Mouse (Mus musculus) heart, postnatal 14 days (tissue): ENCODE measurements around the gene Mc3r. TPM values are rescaled to one million over a fixed set of nuclear protein-coding genes. Genes with fewer than 3 reads are reported as not detected.

Experiments
- DNase-seq, 2 experiments: peaks; one replicate each; pipeline ENCODE4 v3.0.0; 2021 to 2022
- intact Hi-C: fragments of 180-260 bp; cut with DNase I; formaldehyde crosslinking; loops from one replicate; pipeline ENCODE4 v1.15.1; 2025
- long read RNA-seq, 2 experiments: library from polyadenylated mRNA; stranded (forward); transcript quantifications; one replicate each; pipeline ENCODE4 v2.0.0; 2021
- total RNA-seq, 2 experiments: library from RNA; stranded (reverse); gene quantifications; 2 replicates each; pipeline ENCODE4 v1.2.3; 2021

Mc3r gene
- total RNA-seq = not detected
- long read RNA-seq, experiment 1 = 0 reads
- long read RNA-seq, experiment 2 = 0 reads

DNA sequence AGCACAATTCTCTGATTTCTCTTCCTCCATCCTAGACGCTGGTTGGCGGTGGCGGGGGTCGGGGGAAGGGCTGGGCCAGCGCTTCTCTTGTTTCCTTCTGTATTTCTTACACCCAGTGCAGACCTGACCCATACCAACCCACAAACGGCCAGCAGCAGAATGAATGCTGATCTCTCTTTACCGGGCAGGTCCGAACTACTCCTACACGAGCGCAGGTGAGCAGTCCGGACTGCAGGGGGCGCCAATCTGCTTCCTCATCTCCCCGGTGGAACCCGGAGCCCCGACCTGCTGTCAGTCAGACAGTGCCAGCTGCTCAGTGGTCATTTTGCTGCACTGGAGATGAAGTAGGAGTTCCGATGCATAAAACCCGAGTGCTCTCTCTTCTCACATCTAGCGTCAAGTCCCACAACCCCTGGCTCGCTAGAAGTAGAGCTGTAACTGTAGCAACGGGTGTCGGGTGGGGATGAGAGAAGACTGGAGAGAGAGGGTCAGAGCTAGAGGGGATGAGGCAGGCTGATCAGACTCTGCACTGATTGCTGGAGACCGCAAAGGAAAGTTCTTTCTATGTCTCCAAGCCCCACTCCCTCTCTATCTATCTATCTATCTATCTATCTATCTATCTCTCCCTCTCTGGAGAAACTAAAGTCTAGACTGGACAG lies at the start of gene Mc3r:
Gene Mc3r (plus strand): TSS at position 387 of the 659 bp plus-strand sequence.
- intact Hi-C loops = no loop called here
- peak; percentile 10 to 17 for DNase-seq

DNA sequence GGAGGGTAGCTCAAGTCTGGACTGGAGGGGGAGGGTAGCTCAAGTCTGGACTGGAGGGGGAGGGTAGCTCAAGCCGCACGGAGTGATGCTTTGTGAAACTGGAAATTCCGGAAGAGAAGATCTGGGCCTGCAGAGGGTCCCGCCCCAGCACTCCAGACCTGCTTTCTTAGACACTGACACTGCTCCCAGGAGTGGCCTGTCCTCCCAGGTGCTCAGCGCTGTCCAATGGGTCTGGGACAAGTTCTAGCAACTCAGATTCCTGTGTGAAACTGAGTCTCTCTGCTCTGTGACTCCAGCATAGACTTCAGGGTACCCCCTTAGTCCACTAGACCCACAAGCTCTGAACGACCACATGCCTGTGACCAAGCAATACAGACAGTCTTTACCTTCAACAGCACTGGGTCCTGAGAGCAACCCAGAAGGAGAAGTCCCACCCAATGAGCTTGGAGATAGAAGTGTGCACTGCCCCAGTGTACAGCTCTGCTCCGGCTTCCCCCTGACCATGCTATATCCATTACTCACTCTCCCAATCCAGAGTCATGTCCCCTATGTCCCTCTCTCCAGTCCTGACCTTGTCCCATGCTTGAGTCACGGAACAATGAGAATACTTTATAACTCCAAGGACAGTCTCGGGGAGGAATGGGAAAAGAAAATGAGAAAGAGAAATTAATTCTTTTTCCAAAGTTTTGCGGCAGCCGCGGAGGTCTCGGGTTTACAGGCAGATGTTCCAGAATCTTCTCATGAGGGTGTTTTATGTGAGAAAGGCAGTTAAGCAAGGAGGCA lies 46.1 kb upstream of the Mc3r start:
- no peak for DNase-seq
- intact Hi-C loops = no loop called here

DNA sequence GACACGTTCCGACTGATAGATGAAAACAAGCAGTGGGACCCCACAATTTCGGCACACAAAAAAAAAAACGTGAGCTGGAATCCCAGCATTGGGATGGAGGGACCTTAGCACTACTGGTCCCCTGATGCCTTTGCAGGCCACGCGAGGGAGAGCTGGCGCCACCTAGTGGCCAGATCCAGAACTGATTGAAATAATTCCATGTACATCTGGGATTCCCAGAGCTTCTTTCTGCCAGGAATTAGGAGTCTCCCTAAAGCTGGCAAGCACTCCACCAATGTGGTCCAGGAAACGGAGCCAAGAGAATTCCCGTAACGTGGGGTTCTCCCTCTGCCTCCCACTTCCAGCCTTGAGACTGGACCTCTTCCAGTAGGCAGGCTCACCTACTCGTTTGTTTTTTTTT lies 41.3 kb upstream of the Mc3r start:
- peak; percentile 74 to 86 for DNase-seq
- intact Hi-C loops = loop anchor here (2.0 kb wide), 1 partner anchor 1296 kb away; no protein-coding TSS in a partner anchor

GRCm38 (mm10) chr2:172213480-172213879 lies 34.8 kb upstream of the Mc3r start:
- intact Hi-C loops = loop anchor here (10.0 kb wide), 1 partner anchor 719 kb away; no protein-coding TSS in a partner anchor
- no peak for DNase-seq

DNA sequence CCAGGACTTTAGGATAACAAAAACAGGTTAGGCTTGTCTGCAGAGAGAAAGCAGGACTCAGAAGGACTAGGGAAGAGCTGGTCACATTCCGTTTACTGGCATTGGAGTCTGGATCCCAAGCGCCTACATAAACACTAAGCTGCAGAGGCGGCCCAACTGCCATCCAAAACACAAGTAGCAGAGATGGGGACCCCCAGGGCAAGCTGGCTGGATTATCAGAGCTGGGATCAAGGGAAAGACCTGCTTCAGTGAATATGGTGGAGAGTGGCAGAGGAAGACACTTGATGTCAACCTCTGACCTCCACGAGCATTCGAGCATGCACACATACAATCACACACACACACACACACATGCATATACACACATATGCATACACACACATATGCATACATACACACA lies 34.0 kb upstream of the Mc3r start:
- DNase-seq = no peak
- intact Hi-C loops = loop anchor here (10.0 kb wide), 1 partner anchor 720 kb away; no protein-coding TSS in a partner anchor

- DNase-seq = peak; percentile 27 to 57
- intact Hi-C loops = loop anchor here (1.0 to 10.0 kb wide), 3 partner anchors 721 to 1338 kb away; no protein-coding TSS in a partner anchor
Measured at GRCm38 (mm10) chr2:172215508-172216162, 32.7 kb upstream of the Mc3r start.

DNA sequence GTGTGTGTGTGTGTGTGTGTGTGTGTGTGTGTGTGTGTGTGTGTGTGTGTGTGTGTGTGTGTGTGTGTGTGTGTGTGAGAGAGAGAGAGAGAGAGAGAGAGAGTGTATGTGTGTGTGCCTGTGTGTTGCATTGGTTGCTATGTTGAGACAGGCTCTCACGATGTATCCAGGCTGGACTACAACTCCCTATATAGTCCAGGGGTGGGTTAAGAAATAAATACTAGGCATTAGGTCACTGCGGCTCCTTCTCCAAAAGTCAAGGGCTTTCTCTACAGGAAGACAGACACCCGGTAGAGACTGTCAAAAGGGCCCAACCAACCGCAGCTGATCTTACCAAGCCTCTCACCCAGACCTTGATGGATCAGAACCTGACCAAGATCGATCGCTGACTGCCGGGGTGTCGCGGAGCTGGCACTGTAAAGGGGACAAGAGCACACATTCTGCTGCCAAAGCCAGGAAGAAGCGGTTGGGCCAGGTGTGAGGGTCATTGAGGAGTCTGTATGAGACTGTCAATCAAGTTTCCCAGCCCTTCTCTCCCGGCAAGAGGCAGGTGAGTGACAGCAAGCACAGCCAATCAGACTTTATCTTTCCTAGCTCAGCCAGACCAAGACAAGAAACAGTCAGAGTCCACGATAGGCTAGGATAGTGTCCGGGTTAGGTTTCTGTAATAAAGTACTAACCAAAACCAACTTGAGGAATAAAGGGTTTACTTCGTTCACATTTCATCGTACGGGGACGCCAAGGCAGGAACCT lies 32.0 kb upstream of the Mc3r start:
- intact Hi-C loops = loop anchor here (5.0 to 10.0 kb wide), 2 partner anchors 722 to 1339 kb away; no protein-coding TSS in a partner anchor
- DNase-seq = no peak

DNA sequence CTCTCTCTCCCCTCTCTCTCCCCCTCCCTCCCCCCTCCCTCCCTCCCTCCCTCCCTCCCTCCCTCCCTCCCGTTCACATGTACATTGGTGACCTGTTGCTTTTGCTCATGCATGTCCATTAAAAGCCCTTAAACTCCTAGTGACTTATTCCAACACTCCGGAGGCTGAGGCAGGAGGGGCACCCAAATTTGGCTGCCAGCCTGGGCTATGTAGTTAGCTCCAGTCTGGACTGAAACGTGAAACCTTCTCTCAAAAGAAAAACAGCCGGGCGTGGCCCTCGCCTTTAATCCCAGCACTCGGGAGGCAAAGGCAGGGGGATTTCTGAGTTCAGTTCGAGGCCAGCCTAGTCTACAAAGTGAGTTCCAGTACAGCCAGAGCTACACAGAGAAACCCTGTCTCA lies 30.4 kb upstream of the Mc3r start:
- intact Hi-C loops = loop anchor here (5.0 to 10.0 kb wide), 2 partner anchors 723 to 1341 kb away; no protein-coding TSS in a partner anchor
- no peak for DNase-seq

- no peak for DNase-seq
- intact Hi-C loops = loop anchor here (5.0 to 10.0 kb wide), 2 partner anchors 724 to 1342 kb away; no protein-coding TSS in a partner anchor
Measured at GRCm38 (mm10) chr2:172219186-172219585, 29.1 kb upstream of the Mc3r start.

DNA sequence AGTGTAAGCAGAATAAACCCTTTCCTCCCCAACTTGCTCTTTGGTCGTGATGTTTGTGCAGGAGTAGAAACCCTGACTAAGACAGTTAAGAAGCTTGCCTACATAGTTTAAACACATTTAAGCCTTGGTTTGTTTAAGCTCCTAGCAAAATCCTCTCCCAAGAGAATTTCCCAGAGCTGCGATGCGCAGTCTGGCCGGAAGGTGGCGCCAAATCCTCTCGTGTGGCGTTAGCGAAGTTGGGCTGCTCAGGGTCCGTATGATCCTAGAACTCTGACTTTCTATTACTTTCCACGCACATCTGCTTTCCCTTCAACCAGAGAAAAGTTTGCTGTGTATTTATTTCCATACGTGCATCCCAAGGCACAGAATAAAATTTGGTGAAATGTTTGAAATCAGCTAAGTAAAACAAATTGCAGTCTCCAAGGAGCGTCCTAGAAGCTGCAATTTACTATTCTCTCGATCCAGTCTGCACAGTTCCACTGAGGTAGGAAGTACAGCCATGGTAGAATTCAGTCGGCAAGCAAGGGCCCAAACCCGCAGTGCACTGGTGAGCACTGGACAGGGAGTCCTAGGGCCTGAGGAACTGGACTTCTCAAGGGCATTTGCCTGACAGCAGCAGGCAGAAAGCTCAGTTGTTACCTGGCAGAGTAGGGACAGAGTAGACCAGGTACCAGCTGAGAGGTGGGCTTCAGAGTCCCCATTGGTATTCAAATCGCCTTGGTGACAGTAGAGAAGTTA lies 26.5 kb upstream of the Mc3r start:
- peak; percentile 71 to 82 for DNase-seq
- intact Hi-C loops = loop anchor here (2.0 to 5.0 kb wide), 4 partner anchors 107 to 1700 kb away; no protein-coding TSS in a partner anchor

DNA sequence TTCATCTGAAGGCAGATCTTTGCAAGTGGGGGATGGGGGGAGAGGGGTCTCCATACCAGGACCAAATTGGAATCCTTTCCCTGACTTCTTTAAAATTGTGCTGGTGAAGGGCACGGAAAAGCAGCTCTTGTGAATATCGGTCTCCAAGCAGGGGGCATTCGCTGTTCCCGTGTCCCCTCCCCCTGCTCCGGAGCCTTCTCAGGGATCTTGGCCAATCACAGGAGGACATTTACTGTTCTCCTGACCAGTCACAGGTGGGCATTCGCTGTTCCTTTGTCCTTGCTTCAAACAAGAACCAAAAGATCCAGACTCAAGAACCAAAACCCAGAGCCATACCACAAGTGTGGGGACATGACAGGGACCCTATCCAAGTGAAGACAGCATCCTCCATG lies 25.9 kb upstream of the Mc3r start:
- no peak for DNase-seq
- intact Hi-C loops = loop anchor here (2.0 to 5.0 kb wide), 3 partner anchors 225 to 1700 kb away; no protein-coding TSS in a partner anchor

DNA sequence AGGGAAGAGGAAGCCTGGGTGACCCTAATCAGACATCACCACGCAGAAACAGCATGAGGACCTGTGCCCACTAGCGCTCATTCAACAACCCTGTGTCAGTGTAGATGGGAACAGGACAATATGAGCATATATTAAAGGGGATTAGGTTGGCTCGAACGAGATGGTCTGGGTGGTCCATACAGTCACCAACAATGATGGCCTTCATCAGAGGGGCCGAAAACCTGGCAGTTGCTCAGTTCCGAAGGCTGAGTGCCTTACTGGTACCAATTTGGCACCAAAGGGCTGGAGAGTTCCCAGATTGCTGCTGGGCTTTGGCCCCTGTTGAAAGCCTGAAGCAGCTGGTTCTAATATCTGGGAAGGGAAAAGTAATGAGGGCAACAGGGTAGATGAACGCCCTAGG lies 25.4 kb upstream of the Mc3r start:
- intact Hi-C loops = loop anchor here (2.0 to 5.0 kb wide), 3 partner anchors 224 to 1701 kb away; no protein-coding TSS in a partner anchor
- DNase-seq = no peak

- intact Hi-C loops = loop anchor here (2.0 to 5.0 kb wide), 3 partner anchors 224 to 1701 kb away; no protein-coding TSS in a partner anchor
- DNase-seq = no peak
Measured at GRCm38 (mm10) chr2:172223451-172224200, 24.7 kb upstream of the Mc3r start.

- intact Hi-C loops = no loop called here
- DNase-seq = peak in 1 of 2 experiments; percentile 25
Measured at GRCm38 (mm10) chr2:172226945-172227344, 21.3 kb upstream of the Mc3r start.

GRCm38 (mm10) chr2:172227808-172228207 lies 20.5 kb upstream of the Mc3r start:
- intact Hi-C loops = no loop called here
- DNase-seq = no peak

GRCm38 (mm10) chr2:172229190-172229589 lies 19.1 kb upstream of the Mc3r start:
- no peak for DNase-seq
- intact Hi-C loops = no loop called here

GRCm38 (mm10) chr2:172230126-172230525 lies 18.2 kb upstream of the Mc3r start:
- intact Hi-C loops = no loop called here
- no peak for DNase-seq

DNA sequence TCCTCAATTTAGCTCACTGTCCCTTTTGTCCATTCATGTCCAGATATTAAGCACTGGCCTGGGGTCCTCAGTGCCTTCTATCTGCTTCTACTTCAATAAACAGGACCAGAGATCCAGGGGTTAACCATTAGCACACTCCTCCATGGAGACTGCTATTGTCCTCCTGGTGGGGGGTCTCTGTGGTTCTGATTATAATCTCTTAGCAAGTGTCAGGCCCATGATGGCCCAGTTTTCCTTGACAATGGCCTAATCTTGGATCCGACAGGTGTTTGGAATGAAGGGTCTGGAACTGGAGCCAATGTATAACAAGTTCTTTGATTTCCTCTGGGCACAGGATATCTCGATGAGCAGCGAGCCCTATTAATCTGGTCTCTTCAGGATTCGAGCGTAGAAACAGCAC lies 10.1 kb upstream of the Mc3r start:
- no peak for DNase-seq
- intact Hi-C loops = no loop called here
